Mouse (Mus musculus) lung, embryonic 16.5 days (tissue): ENCODE data around the gene Cbx4. TPM values are rescaled to one million over a fixed set of nuclear protein-coding genes. Genes with fewer than 3 reads are reported as not detected.

ENCODE experiments used
- ATAC-seq: fragments of 200-750 bp; cut with Nextera tagmentation; 2 replicates; pipeline ENCODE4 v1.8.0; 2017; ENCODE audit warnings: low read depth, mild to moderate bottlenecking, moderate library complexity
- H3K27ac ChIP-seq: fragments of 300-500 bp; sonication (generic); 2 replicates; pipeline ENCODE4 v1.5.1; 2014; ENCODE audit warnings: mild to moderate bottlenecking, control low read depth, low read length
- H3K27me3 ChIP-seq: fragments of 300-500 bp; sonication (generic); 2 replicates; pipeline ENCODE4 v1.6.1; 2014; ENCODE audit warnings: low read depth, low read length, mixed read lengths; ENCODE audit not compliant: control insufficient read depth, insufficient read depth
- H3K36me3 ChIP-seq: fragments of 300-500 bp; sonication (generic); 2 replicates; pipeline ENCODE4 v1.6.1; 2014; ENCODE audit warnings: low read length; ENCODE audit not compliant: control insufficient read depth, insufficient read depth
- H3K4me1 ChIP-seq: fragments of 300-500 bp; sonication (generic); replicated peaks from 2 replicates; pipeline ENCODE4 v1.6.1; 2014; ENCODE audit warnings: low read length, mixed read lengths; ENCODE audit not compliant: control insufficient read depth, insufficient read depth
- H3K4me2 ChIP-seq: fragments of 300-500 bp; sonication (generic); 2 replicates; pipeline ENCODE4 v1.6.1; 2014; ENCODE audit warnings: low read depth, low read length, control low read depth
- H3K4me3 ChIP-seq: fragments of 300-500 bp; sonication (generic); 2 replicates; pipeline ENCODE4 v1.5.1; 2014; ENCODE audit warnings: mild to moderate bottlenecking, low read length, control low read depth
- H3K9ac ChIP-seq: fragments of 300-500 bp; sonication (generic); 2 replicates; pipeline ENCODE4 v1.6.1; 2014; ENCODE audit warnings: low read length, control low read depth
- H3K9me3 ChIP-seq: fragments of 300-500 bp; sonication (generic); 2 replicates; pipeline ENCODE4 v1.6.1; 2016; ENCODE audit warnings: low read length; ENCODE audit not compliant: control insufficient read depth
- WGBS: fragments of 180-500 bp; shearing (Covaris S2); extraction: QIAGEN DNeasy Blood & Tissue Kit; methylation state at CpG from one replicate; pipeline ENCODE4 v1.1.7; 2014; 5-methylcytosine and 5-hydroxymethylcytosine counted together
- polyA plus RNA-seq: library from polyadenylated mRNA; unstranded; fragments of >200 nt; fragmentation: Nextera tagmentation; extraction: Ambion mirVana; gene quantifications from 2 replicates; pipeline ENCODE4 v1.2.1, GENCODE M21; 2015

Cbx4 gene
- polyA plus RNA-seq, 1 experiment from 2014 or later: 14.0 TPM

- no peaks in the 10 kb centered on the region for H3K36me3 ChIP-seq
- ATAC-seq: peak; percentile 69
- H3K9me3 ChIP-seq: peaks cover 5% of the 10 kb centered on the region; the same call in 1 of the 2 replicates
- H3K9ac ChIP-seq: peak overlapping the region; percentile 13
- H3K4me1 ChIP-seq: peaks cover 47% of the 10 kb centered on the region
- 37% methylated on average over 9 of the region's 9 CpGs for WGBS
- no peaks in the 10 kb centered on the region; the same call in 1 of the 2 replicates for H3K27me3 ChIP-seq
- no peak overlapping the region for H3K4me3 ChIP-seq
- H3K4me2 ChIP-seq: peak overlapping the region; percentile 2
- H3K27ac ChIP-seq: peak overlapping the region; percentile 90
Observed at GRCm38 (mm10) chr11:119127686-119128473, 41.9 kb upstream of the Cbx4 start.

GRCm38 (mm10) chr11:119127147-119127546 lies 41.1 kb upstream of the Cbx4 start:
- Histone ChIP-seq H3K9ac (no peak overlapping the region), H3K36me3 (no peaks in the 10 kb centered on the region), H3K4me2 (peak overlapping the region; percentile 2), H3K27ac (peak overlapping the region; percentile 90), H3K9me3 (peaks cover 5% of the 10 kb centered on the region; the same call in 1 of the 2 replicates), H3K4me1 (peaks cover 47% of the 10 kb centered on the region), H3K4me3 (no peak overlapping the region), H3K27me3 (no peaks in the 10 kb centered on the region; the same call in 1 of the 2 replicates)
- no peak for ATAC-seq
- 36% methylated on average over 12 of the region's 12 CpGs for WGBS

- no peak overlapping the region for H3K4me3 ChIP-seq
- no peaks in the 10 kb centered on the region; the same call in 1 of the 2 replicates for H3K27me3 ChIP-seq
- no peaks in the 10 kb centered on the region for H3K36me3 ChIP-seq
- peak; percentile 91 for ATAC-seq
- H3K4me2 ChIP-seq: peak overlapping the region; percentile 26; the same call in 1 of the 2 replicates
- H3K9me3 ChIP-seq: peaks cover 5% of the 10 kb centered on the region; the same call in 1 of the 2 replicates
- peaks cover 47% of the 10 kb centered on the region for H3K4me1 ChIP-seq
- 18% methylated on average over 23 of the region's 23 CpGs for WGBS
- H3K9ac ChIP-seq: peak overlapping the region; percentile 46; the same call in 1 of the 2 replicates
- H3K27ac ChIP-seq: peak overlapping the region; percentile 90
Observed at GRCm38 (mm10) chr11:119125929-119126861, 40.2 kb upstream of the Cbx4 start.

- H3K27me3 ChIP-seq: no peaks in the 10 kb centered on the region; the same call in 1 of the 2 replicates
- peaks cover 39% of the 10 kb centered on the region for H3K4me1 ChIP-seq
Observed at GRCm38 (mm10) chr11:119124536-119124935, 38.5 kb upstream of the Cbx4 start.

GRCm38 (mm10) chr11:119123522-119124319 lies 37.7 kb upstream of the Cbx4 start:
- Histone ChIP-seq H3K4me1 (peaks cover 31% of the 10 kb centered on the region), H3K27me3 (no peaks in the 10 kb centered on the region), H3K36me3 (no peaks in the 10 kb centered on the region), H3K4me2 (no peak overlapping the region), H3K9ac (no peak overlapping the region), H3K9me3 (no peaks in the 10 kb centered on the region), H3K4me3 (no peak overlapping the region), H3K27ac (no peak overlapping the region)
- WGBS: 71% methylated on average over 5 of the region's 5 CpGs
- ATAC-seq: 0 out of 2 replicates have a peak, but pooled peaks have one; percentile 17

More at GRCm38 (mm10) chr11:119124536-119124935, 38.5 kb upstream of the Cbx4 start:
- WGBS: 92% methylated on average over 6 of the region's 6 CpGs
- Histone ChIP-seq H3K36me3 (no peaks in the 10 kb centered on the region), H3K9ac (no peak overlapping the region), H3K4me3 (no peak overlapping the region), H3K4me2 (no peak overlapping the region), H3K9me3 (no peaks in the 10 kb centered on the region), H3K27ac (no peak overlapping the region)
- no peak for ATAC-seq

- Histone ChIP-seq H3K9me3 (no peaks in the 10 kb centered on the region), H3K4me3 (no peak overlapping the region), H3K27me3 (no peaks in the 10 kb centered on the region), H3K27ac (no peak overlapping the region), H3K4me2 (no peak overlapping the region), H3K9ac (no peak overlapping the region), H3K36me3 (no peaks in the 10 kb centered on the region), H3K4me1 (peaks cover 19% of the 10 kb centered on the region)
- ATAC-seq: no peak
- 73% methylated on average over 5 of the region's 5 CpGs for WGBS
Observed at GRCm38 (mm10) chr11:119122396-119122795, 36.4 kb upstream of the Cbx4 start.

GRCm38 (mm10) chr11:119118905-119119304 lies 32.9 kb upstream of the Cbx4 start:
- Histone ChIP-seq H3K4me3 (no peak overlapping the region), H3K9me3 (no peaks in the 10 kb centered on the region), H3K4me1 (no peaks in the 10 kb centered on the region), H3K9ac (no peak overlapping the region), H3K27me3 (no peaks in the 10 kb centered on the region), H3K36me3 (no peaks in the 10 kb centered on the region), H3K27ac (no peak overlapping the region), H3K4me2 (no peak overlapping the region)
- WGBS: 30% methylated on average over 7 of the region's 7 CpGs
- ATAC-seq: no peak

- Histone ChIP-seq H3K9ac (no peak overlapping the region), H3K36me3 (no peaks in the 10 kb centered on the region), H3K4me1 (no peaks in the 10 kb centered on the region), H3K4me3 (no peak overlapping the region), H3K27me3 (no peaks in the 10 kb centered on the region), H3K27ac (no peak overlapping the region), H3K4me2 (no peak overlapping the region), H3K9me3 (no peaks in the 10 kb centered on the region)
- WGBS: 60% methylated on average over 7 of the region's 7 CpGs
- no peak for ATAC-seq
Observed at GRCm38 (mm10) chr11:119117945-119118344, 31.9 kb upstream of the Cbx4 start.
